8 mouse cellular contexts compared by ENCODE assay signal in genomic region chr17:26138901-26139381, GRCm38 (mm10). TPM values are rescaled to one million over a fixed set of nuclear protein-coding genes. Genes with fewer than 3 reads are reported as not detected.
DNase-seq lines count a peak whose midpoint lies in the region; ATAC-seq and TF ChIP-seq lines count a peak whose summit lies in the region.

No protein-coding gene starts in this region.

- H3K9ac ChIP-seq in kidney, embryonic 14.5 days (ENCODE audit: low read depth, low read length): peak overlapping the region; percentile 97
- peak overlapping the region; percentile 97 for H3K9ac ChIP-seq in CH12.LX (ENCODE audit: insufficient read depth, low read depth)
- H3K9ac ChIP-seq in liver, embryonic 14.5 days (replicated peaks): peak overlapping the region; percentile 80

- peak; percentile 66 for ATAC-seq in kidney, embryonic 14.5 days (ENCODE audit: low FRiP score, low TSS enrichment)
- peak; percentile 76 for ATAC-seq in liver, embryonic 14.5 days (ENCODE audit: insufficient read depth)

- H3K4me1 ChIP-seq in kidney, embryonic 14.5 days (ENCODE audit: control insufficient read depth, insufficient read depth, low read length): peaks cover 15% of the 10 kb centered on the region
- H3K4me1 ChIP-seq in CH12.LX (ENCODE audit: control insufficient read depth in 1 of 2, insufficient read depth in 2 of 2): peaks cover 9 to 42% of the 10 kb centered on the region in 2 experiments
- peaks cover 12 to 13% of the 10 kb centered on the region in 2 experiments for H3K4me1 ChIP-seq in liver, embryonic 14.5 days (replicated peaks; ENCODE audit: control insufficient read depth in 2 of 2, insufficient read depth in 2 of 2, low read length in 1 of 2)

- no peak for TF ChIP-seq CTCF in CH12.LX (conservative IDR thresholded peaks at IDR 0.05 in 1 of 2, IDR thresholded peaks at IDR 0.05 in 1 of 2; ENCODE audit: low read depth in 2 of 2, low read length in 2 of 2)
- TF ChIP-seq CTCF in liver, embryonic 14.5 days (IDR thresholded peaks at IDR 0.05; ENCODE audit: low read depth): no peak

- TF ChIP-seq EP300 in CH12.LX (IDR thresholded peaks at IDR 0.05; ENCODE audit: low read length): no peak
- no peak for TF ChIP-seq EP300 in liver, embryonic 14.5 days (IDR thresholded peaks at IDR 0.05; ENCODE audit: low read depth)

- H3K27me3 ChIP-seq in kidney, embryonic 14.5 days (ENCODE audit: control insufficient read depth, insufficient read depth, low read length): no peaks in the 10 kb centered on the region
- H3K27me3 ChIP-seq in CH12.LX (replicated peaks): no peaks in the 10 kb centered on the region
- no peaks in the 10 kb centered on the region for H3K27me3 ChIP-seq in liver, embryonic 14.5 days (ENCODE audit: control insufficient read depth, insufficient read depth, low read length)

- peaks cover 43% of the 10 kb centered on the region for H3K79me2 ChIP-seq in CH12.LX (replicated peaks; ENCODE audit: control insufficient read depth, extremely low read depth, insufficient read depth, poor library complexity, severe bottlenecking)

- TF ChIP-seq RAD21 in CH12.LX (IDR thresholded peaks at IDR 0.05; ENCODE audit: low read depth, low read length): no peak

- H3K36me3 ChIP-seq in kidney, embryonic 14.5 days (ENCODE audit: control insufficient read depth, insufficient read depth, low read length): peaks cover 11% of the 10 kb centered on the region; the same call in 1 of the 2 replicates
- H3K36me3 ChIP-seq in CH12.LX (replicated peaks in 1 of 2; ENCODE audit: control insufficient read depth in 1 of 2, insufficient read depth in 1 of 2, low read length in 1 of 2): peaks cover 10 to 35% of the 10 kb centered on the region in 2 experiments
- peaks cover 15% of the 10 kb centered on the region for H3K36me3 ChIP-seq in liver, embryonic 14.5 days (replicated peaks; ENCODE audit: control insufficient read depth, insufficient read depth, low read depth)

- peak overlapping the region; percentile 91 for H3K27ac ChIP-seq in kidney, embryonic 14.5 days (ENCODE audit: low read depth, low read length)
- no peak overlapping the region for H3K27ac ChIP-seq in CH12.LX (ENCODE audit: insufficient read depth, low read depth)
- peak overlapping the region; percentile 38 for H3K27ac ChIP-seq in liver, embryonic 14.5 days

- in situ Hi-C loops in CH12.LX (cut with MboI; ENCODE audit: low pct_ligation_motif_present, low pct_unique_long_range_greater_than_20kb, low sequenced_read_pairs): no loop called here

- H3K4me3 ChIP-seq in kidney, embryonic 14.5 days (ENCODE audit: low read length): peak overlapping the region; percentile 90
- H3K4me3 ChIP-seq in CH12.LX (replicated peaks in 1 of 3; ENCODE audit: low read depth in 2 of 3, low read length in 2 of 3, poor library complexity in 1 of 3): peak overlapping the region; percentile 88 to 99 (median 88)
- peak overlapping the region; percentile 89 to 91 for H3K4me3 ChIP-seq in liver, embryonic 14.5 days (ENCODE audit: insufficient read depth in 1 of 2, low read depth in 2 of 2, low read length in 2 of 2)

- TF ChIP-seq POLR2A in CH12.LX (IDR thresholded peaks at IDR 0.05; ENCODE audit: low read depth, low read length): no peak

- H3K9me3 ChIP-seq in kidney, embryonic 14.5 days (ENCODE audit: control insufficient read depth, low read length): no peaks in the 10 kb centered on the region
- no peaks in the 10 kb centered on the region for H3K9me3 ChIP-seq in CH12.LX (replicated peaks; ENCODE audit: low read length)
- no peaks in the 10 kb centered on the region for H3K9me3 ChIP-seq in liver, embryonic 14.5 days (ENCODE audit: control insufficient read depth, low read length)

- DNase-seq in kidney, adult 18-20 months: no peak
- DNase-seq in CH12.LX (ENCODE audit: extremely low read depth): peak; percentile 21
- DNase-seq in brain, adult 2 months (ENCODE audit: low read depth, low spot score): peak; percentile 56
- DNase-seq in heart, postnatal 4 days: peak; percentile 66
- peak in 2 of 3 experiments; percentile 17 to 23 for DNase-seq in liver, embryonic 14.5 days (ENCODE audit: low read depth in 3 of 3, low spot score in 3 of 3)
- peak; percentile 41 for DNase-seq in retina, postnatal 7 days (ENCODE audit: low read depth, low spot score)
- DNase-seq in urinary bladder, adult 18-20 months (ENCODE audit: low spot score in 2 of 2): no peak

- peak overlapping the region; percentile 72 for H3K4me2 ChIP-seq in kidney, embryonic 14.5 days (replicated peaks; ENCODE audit: low read depth, low read length)
- peak overlapping the region; percentile 65 for H3K4me2 ChIP-seq in CH12.LX (ENCODE audit: insufficient read depth, low read depth, poor library complexity, severe bottlenecking)
- peak overlapping the region; percentile 79 for H3K4me2 ChIP-seq in liver, embryonic 14.5 days (ENCODE audit: low read depth)

- dilution Hi-C loops in CH12.LX (cut with MboI; ENCODE audit: extremely low pct_ligation_motif_present, extremely low pct_unique_long_range_greater_than_20kb, low sequenced_read_pairs): no loop called here

- WGBS in kidney, embryonic 14.5 days: under 1% methylated on average over 44 of the region's 58 CpGs
- WGBS in liver, embryonic 14.5 days (ENCODE audit: insufficient replicate concordance): under 1% methylated on average over 54 of the region's 58 CpGs

TF ChIP-seq in CH12.LX, 34 proteins besides CTCF, POLR2A, EP300 and RAD21:
- TF ChIP-seq ZNF384 (IDR thresholded peaks at IDR 0.05; ENCODE audit: low read depth, low read length) (no peak), MXI1 (IDR thresholded peaks at IDR 0.05; ENCODE audit: low read depth, low read length) (no peak), SIN3A (IDR thresholded peaks at IDR 0.05; ENCODE audit: low read length) (peak; percentile 34; the same call in 1 of the 2 replicates), CHD2 (IDR thresholded peaks at IDR 0.05; ENCODE audit: low read length) (no peak), ELF1 (IDR thresholded peaks at IDR 0.05; ENCODE audit: low read depth, low read length) (peak; percentile 71), TBP (conservative IDR thresholded peaks at IDR 0.05; ENCODE audit: low read depth, low read length) (no peak), UBTF (IDR thresholded peaks at IDR 0.05; ENCODE audit: low read depth, low read length) (peak; percentile 26; the same call in 1 of the 2 replicates)
TF ChIP-seq in CH12.LX: peak in this region for 3.

RNA-seq across cellular contexts. Expression of gene Axin1, which starts 0.5 kb away (rescaled TPM):
- polyA plus RNA-seq in kidney, embryonic 14.5 days (2014; fragmentation: Nextera tagmentation; extraction: Ambion mirVana): 8.9 and 10.2 TPM in 2 replicates
- total RNA-seq in CH12.LX (2012; rRNA removed): 28.5 and 33.2 TPM in 2 replicates
- total RNA-seq in CH12.LX (2014; rRNA removed): 27.8 and 28.5 TPM in 2 replicates
- 38.8 and 43.4 TPM in 2 replicates for polyA plus RNA-seq in CH12.LX (2012; ENCODE audit: insufficient read length, low read depth)
- total RNA-seq in heart, postnatal 4 days (2021): 10 to 100 TPM; 28.3 to 28.4 TPM
- polyA plus RNA-seq in liver, embryonic 14.5 days (2012; rRNA removed): 6.5 and 8.7 TPM in 2 replicates
- polyA plus RNA-seq in liver, embryonic 14.5 days (2014; fragmentation: Nextera tagmentation; extraction: Ambion mirVana): 3.8 and 6.0 TPM in 2 replicates

RNA-seq across cellular contexts. Expression of gene Mrpl28, which starts 15.6 kb away (rescaled TPM):
- polyA plus RNA-seq in kidney, embryonic 14.5 days (2014; fragmentation: Nextera tagmentation; extraction: Ambion mirVana): 225 and 241 TPM in 2 replicates
- 157 and 161 TPM in 2 replicates for total RNA-seq in CH12.LX (2012; rRNA removed)
- 148 and 154 TPM in 2 replicates for total RNA-seq in CH12.LX (2014; rRNA removed)
- polyA plus RNA-seq in CH12.LX (2012; ENCODE audit: insufficient read length, low read depth): 90.5 and 101 TPM in 2 replicates
- total RNA-seq in heart, postnatal 4 days (2021): 10 to 100 TPM; 92.7 to 94.3 TPM
- polyA plus RNA-seq in liver, embryonic 14.5 days (2012; rRNA removed): 47.8 and 58.0 TPM in 2 replicates
- 121 and 129 TPM in 2 replicates for polyA plus RNA-seq in liver, embryonic 14.5 days (2014; fragmentation: Nextera tagmentation; extraction: Ambion mirVana)

RNA-seq across cellular contexts. Expression of gene Tmem8, which starts 25.8 kb away (rescaled TPM):
- 2.5 and 2.6 TPM in 2 replicates for polyA plus RNA-seq in kidney, embryonic 14.5 days (2014; fragmentation: Nextera tagmentation; extraction: Ambion mirVana)
- 2.3 and 3.6 TPM in 2 replicates for total RNA-seq in CH12.LX (2012; rRNA removed)
- total RNA-seq in CH12.LX (2014; rRNA removed): 1.8 and 2.8 TPM in 2 replicates
- 3.9 and 4.6 TPM in 2 replicates for polyA plus RNA-seq in CH12.LX (2012; ENCODE audit: insufficient read length, low read depth)
- total RNA-seq in heart, postnatal 4 days (2021): 1 to 10 TPM; 1.4 to 1.7 TPM
- 2.8 and 3.6 TPM in 2 replicates for polyA plus RNA-seq in liver, embryonic 14.5 days (2012; rRNA removed)
- 0.88 and 1.1 TPM in 2 replicates for polyA plus RNA-seq in liver, embryonic 14.5 days (2014; fragmentation: Nextera tagmentation; extraction: Ambion mirVana)

RNA-seq across cellular contexts. Expression of gene Nme4, which starts 43.5 kb away (rescaled TPM):
- polyA plus RNA-seq in kidney, embryonic 14.5 days (2014; fragmentation: Nextera tagmentation; extraction: Ambion mirVana): 107 and 146 TPM in 2 replicates
- total RNA-seq in CH12.LX (2012; rRNA removed) (0.47 and 0.55 TPM in 2 replicates), CH12.LX (2014; rRNA removed) (0.46 TPM in 1 of 2 replicates, not detected in the other)
- polyA plus RNA-seq in CH12.LX (2012; ENCODE audit: insufficient read length, low read depth): 0.27 and 0.56 TPM in 2 replicates
- 10 to 100 TPM; 10.3 to 10.8 TPM for total RNA-seq in heart, postnatal 4 days (2021)
- polyA plus RNA-seq in liver, embryonic 14.5 days (2012; rRNA removed): 46.2 and 52.2 TPM in 2 replicates
- polyA plus RNA-seq in liver, embryonic 14.5 days (2014; fragmentation: Nextera tagmentation; extraction: Ambion mirVana): 45.1 and 46.7 TPM in 2 replicates

RNA-seq across cellular contexts. Expression of gene Decr2, which starts 48.8 kb away (rescaled TPM):
- 24.6 and 35.1 TPM in 2 replicates for polyA plus RNA-seq in kidney, embryonic 14.5 days (2014; fragmentation: Nextera tagmentation; extraction: Ambion mirVana)
- total RNA-seq in CH12.LX (2012; rRNA removed) (12.9 and 16.8 TPM in 2 replicates), CH12.LX (2014; rRNA removed) (21.0 TPM in 2 replicates)
- 12.6 and 13.1 TPM in 2 replicates for polyA plus RNA-seq in CH12.LX (2012; ENCODE audit: insufficient read length, low read depth)
- 10 to 100 TPM; 14.6 to 17.0 TPM for total RNA-seq in heart, postnatal 4 days (2021)
- 6.2 and 6.8 TPM in 2 replicates for polyA plus RNA-seq in liver, embryonic 14.5 days (2012; rRNA removed)
- polyA plus RNA-seq in liver, embryonic 14.5 days (2014; fragmentation: Nextera tagmentation; extraction: Ambion mirVana): 5.5 and 6.5 TPM in 2 replicates

Comparison
In these comparisons a context has a peak if more than half of its experiments do, and no peak if none do; other contexts are left out.
1. DNase-seq: peak in CH12.LX (single experiment), brain, adult 2 months (single experiment), heart, postnatal 4 days (single experiment), liver, embryonic 14.5 days (2 of 3) and retina, postnatal 7 days (single experiment); none in kidney, adult 18-20 months (single experiment) and urinary bladder, adult 18-20 months (0 of 2).
2. Peak in every context shown above with its lines, with median percentiles within 50 percentile points of each other: H3K4me2 ChIP-seq, H3K4me3 ChIP-seq and H3K9ac ChIP-seq.